Mouse (Mus musculus): ENCODE data around the gene Tmem132a. TPM values are rescaled to one million over a fixed set of nuclear protein-coding genes. Genes with fewer than 3 reads are reported as not detected.
A peak's percentile ranks its signal among the peaks of the same experiment; 100 is the strongest.

The Tmem132a gene
- polyA plus RNA-seq, 1 experiment from 2014 or later = 80.2 TPM

GRCm38 (mm10) chr19:10895708-10896107 lies 26.0 kb upstream of the Tmem132a start:
- WGBS = under 1% methylated on average over 16 of the region's 16 CpGs
- peak overlapping the region; percentile 87 for H3K4me2 ChIP-seq
- H3K27me3 ChIP-seq (ENCODE audit: insufficient read depth, low read length) = no peaks in the 10 kb centered on the region
- peak overlapping the region; percentile 85 for H3K9ac ChIP-seq
- TF ChIP-seq CTCF (IDR thresholded peaks at IDR 0.05; ENCODE audit: low read depth) = no peak
- ATAC-seq (ENCODE audit: insufficient read depth) (no peak), DNase-seq (peak; percentile 32)
- peaks cover 4% of the 10 kb centered on the region; the same call in 1 of the 2 replicates for H3K4me1 ChIP-seq (ENCODE audit: insufficient read depth)
- no peaks in the 10 kb centered on the region for H3K9me3 ChIP-seq (ENCODE audit: low read depth, low read length)
- H3K36me3 ChIP-seq (ENCODE audit: insufficient read depth) = peaks cover 34% of the 10 kb centered on the region
- peak overlapping the region; percentile 84 for H3K4me3 ChIP-seq (ENCODE audit: low read depth, low read length)
- peak overlapping the region; percentile 89 for H3K27ac ChIP-seq (ENCODE audit: low read depth)

GRCm38 (mm10) chr19:10895016-10895528 lies 25.3 kb upstream of the Tmem132a start, which contains the start of gene Prpf19:
TSS of gene Prpf19 (plus strand) at chr19:10895231.
- TF ChIP-seq CTCF (IDR thresholded peaks at IDR 0.05; ENCODE audit: low read depth) = peak; percentile 37; the same call in 1 of the 2 replicates
- WGBS = under 1% methylated on average over 43 of the region's 43 CpGs
- Histone ChIP-seq H3K9me3 (ENCODE audit: low read depth, low read length) (no peaks in the 10 kb centered on the region), H3K4me1 (ENCODE audit: insufficient read depth) (peaks cover 4% of the 10 kb centered on the region; the same call in 1 of the 2 replicates), H3K4me2 (peak within 1 kb of the TSS; percentile 87), H3K4me3 (ENCODE audit: low read depth, low read length) (peak within 1 kb of the TSS; percentile 84), H3K9ac (peak within 1 kb of the TSS; percentile 85), H3K27me3 (ENCODE audit: insufficient read depth, low read length) (no peaks in the 10 kb centered on the region), H3K27ac (ENCODE audit: low read depth) (peak within 1 kb of the TSS; percentile 89), H3K36me3 (ENCODE audit: insufficient read depth) (peaks cover 27% of the 10 kb centered on the region)
- DNase-seq (peak; percentile 99), ATAC-seq (ENCODE audit: insufficient read depth) (peak; percentile 97)

- TF ChIP-seq CTCF (IDR thresholded peaks at IDR 0.05; ENCODE audit: low read depth) = no peak
- Histone ChIP-seq H3K27me3 (ENCODE audit: insufficient read depth, low read length) (no peaks in the 10 kb centered on the region), H3K4me1 (ENCODE audit: insufficient read depth) (peaks cover 4% of the 10 kb centered on the region; the same call in 1 of the 2 replicates), H3K4me3 (ENCODE audit: low read depth, low read length) (no peak overlapping the region), H3K27ac (ENCODE audit: low read depth) (no peak overlapping the region), H3K4me2 (no peak overlapping the region), H3K9me3 (ENCODE audit: low read depth, low read length) (no peaks in the 10 kb centered on the region), H3K9ac (no peak overlapping the region), H3K36me3 (ENCODE audit: insufficient read depth) (no peaks in the 10 kb centered on the region)
- ATAC-seq (ENCODE audit: insufficient read depth) = no peak
- DNase-seq = no peak
- WGBS = 82% methylated on average over 3 of the region's 3 CpGs
Observed at GRCm38 (mm10) chr19:10892201-10892600, 22.5 kb upstream of the Tmem132a start.

- peak within 1 kb of the TSS; percentile 97 for H3K27ac ChIP-seq (ENCODE audit: low read depth)
- H3K36me3 ChIP-seq (ENCODE audit: insufficient read depth) = peaks cover 18% of the 10 kb centered on the region
- H3K4me2 ChIP-seq = peak within 1 kb of the TSS; percentile 92
- H3K9me3 ChIP-seq (ENCODE audit: low read depth, low read length) = peaks cover 8% of the 10 kb centered on the region; the same call in 1 of the 2 replicates
- peak; percentile 42 for TF ChIP-seq CTCF (IDR thresholded peaks at IDR 0.05; ENCODE audit: low read depth)
- no peaks in the 10 kb centered on the region for H3K27me3 ChIP-seq (ENCODE audit: insufficient read depth, low read length)
- DNase-seq (peak; percentile 98), ATAC-seq (ENCODE audit: insufficient read depth) (peak; percentile 92)
- H3K9ac ChIP-seq = peak within 1 kb of the TSS; percentile 64
- WGBS = under 1% methylated on average over 49 of the region's 49 CpGs
- peak within 1 kb of the TSS; percentile 65 for H3K4me3 ChIP-seq (ENCODE audit: low read depth, low read length)
- no peaks in the 10 kb centered on the region for H3K4me1 ChIP-seq (ENCODE audit: insufficient read depth)
Observed at GRCm38 (mm10) chr19:10881426-10882154, 11.8 kb upstream of the Tmem132a start, which contains the start of gene Tmem109. TSS of gene Tmem109 (minus strand) at chr19:10882001.

- Histone ChIP-seq H3K36me3 (ENCODE audit: insufficient read depth) (peaks cover 18% of the 10 kb centered on the region), H3K9me3 (ENCODE audit: low read depth, low read length) (peaks cover 8% of the 10 kb centered on the region; the same call in 1 of the 2 replicates), H3K9ac (peak overlapping the region; percentile 64), H3K4me3 (ENCODE audit: low read depth, low read length) (peak overlapping the region; percentile 65), H3K4me2 (peak overlapping the region; percentile 92), H3K4me1 (ENCODE audit: insufficient read depth) (no peaks in the 10 kb centered on the region), H3K27me3 (ENCODE audit: insufficient read depth, low read length) (no peaks in the 10 kb centered on the region), H3K27ac (ENCODE audit: low read depth) (peak overlapping the region; percentile 97)
- peak; percentile 70 for ATAC-seq (ENCODE audit: insufficient read depth)
- WGBS = 0% methylated on average over 14 of the region's 14 CpGs
- DNase-seq = no peak
- TF ChIP-seq CTCF (IDR thresholded peaks at IDR 0.05; ENCODE audit: low read depth) = no peak
Observed at GRCm38 (mm10) chr19:10880975-10881425, 11.3 kb upstream of the Tmem132a start.

GRCm38 (mm10) chr19:10880085-10880974 lies 10.6 kb upstream of the Tmem132a start:
- peak overlapping the region; percentile 92 for H3K4me2 ChIP-seq
- H3K36me3 ChIP-seq (ENCODE audit: insufficient read depth) = peaks cover 18% of the 10 kb centered on the region
- H3K9me3 ChIP-seq (ENCODE audit: low read depth, low read length) = peaks cover 8% of the 10 kb centered on the region; the same call in 1 of the 2 replicates
- peak overlapping the region; percentile 64 for H3K9ac ChIP-seq
- peak; percentile 46 for TF ChIP-seq CTCF (IDR thresholded peaks at IDR 0.05; ENCODE audit: low read depth)
- ATAC-seq (ENCODE audit: insufficient read depth) = peak; percentile 18; the same call in 1 of the 2 replicates
- peak overlapping the region; percentile 12 for H3K27ac ChIP-seq (ENCODE audit: low read depth)
- no peaks in the 10 kb centered on the region for H3K4me1 ChIP-seq (ENCODE audit: insufficient read depth)
- H3K4me3 ChIP-seq (ENCODE audit: low read depth, low read length) = peak overlapping the region; percentile 65
- DNase-seq = peak; percentile 54
- 34% methylated on average over 7 of the region's 7 CpGs for WGBS
- H3K27me3 ChIP-seq (ENCODE audit: insufficient read depth, low read length) = no peaks in the 10 kb centered on the region
